Mouse (Mus musculus) thymus, postnatal 0 days (tissue): ENCODE results near the gene Calml4. TPM values are rescaled to one million over a fixed set of nuclear protein-coding genes. Genes with fewer than 3 reads are reported as not detected.
A peak's percentile ranks its signal among the peaks of the same experiment; 100 is the strongest.
"Not testable (repeated sequence)": the region's sequence is repeated elsewhere in the genome, so short reads cannot be mapped to it uniquely, and the experiment has no call there.

ENCODE experiments used
- DNase-seq: peaks from one replicate; pipeline ENCODE4 v3.0.0-alpha.2; 2015; ENCODE audit warnings: low spot score
- polyA plus RNA-seq: library from polyadenylated mRNA; unstranded; fragments of >200 nt; fragmentation: Nextera tagmentation; extraction: Ambion mirVana; gene quantifications from 2 replicates; pipeline ENCODE4 v1.2.1, GENCODE M21; 2015

Gene Calml4
- polyA plus RNA-seq: 5.5 and 5.6 TPM in 2 replicates

DNA sequence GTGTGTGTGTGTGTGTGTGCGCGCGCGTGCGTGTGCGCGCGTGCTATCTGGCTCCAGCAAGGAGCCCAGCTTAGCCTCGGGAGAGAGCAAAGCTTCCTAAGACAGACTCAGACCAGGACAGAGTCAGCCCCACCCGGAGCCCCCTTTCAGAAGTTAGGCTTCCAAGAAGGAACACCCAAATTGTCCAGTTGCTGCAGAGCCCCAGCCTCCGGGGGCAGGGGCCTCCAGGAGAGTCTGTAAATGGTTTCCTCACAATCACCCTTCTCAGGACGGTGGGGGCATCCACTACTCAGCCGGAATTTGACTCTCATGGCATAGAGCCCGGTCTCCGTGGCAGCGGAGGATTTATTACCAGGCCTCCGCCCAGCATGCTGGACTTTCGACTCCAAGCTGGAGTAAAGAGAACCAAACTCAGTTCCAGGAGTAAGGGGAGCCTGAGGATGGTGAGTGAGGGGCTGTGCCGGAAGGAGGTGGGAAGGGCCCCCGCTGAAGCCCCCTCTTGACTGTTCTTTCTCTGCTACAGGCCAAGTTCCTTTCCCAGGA is at the start of gene Calml4:
Calml4 (plus strand) TSS at position 362 of the 543 bp plus-strand sequence.
- no peak for DNase-seq

DNA sequence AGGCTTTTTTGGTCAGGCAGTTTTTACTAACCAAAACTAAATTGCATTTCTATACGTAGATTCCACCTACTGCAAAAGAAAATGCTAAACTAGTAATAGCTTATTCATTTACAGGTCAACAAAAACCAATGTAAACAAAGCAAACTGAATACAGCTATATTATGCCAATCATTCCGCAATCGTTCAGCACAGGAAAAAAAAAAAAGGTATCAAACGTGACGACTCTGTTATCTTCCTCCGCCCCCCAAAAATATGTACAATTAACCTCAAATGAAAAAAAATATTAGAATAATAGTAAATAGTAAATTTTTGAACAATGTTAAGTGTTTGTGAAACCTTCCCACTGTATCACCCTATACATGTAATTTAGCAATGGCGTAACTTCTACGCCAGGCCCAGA is 47.8 kb upstream of the Calml4 start:
- no peak for DNase-seq

DNA sequence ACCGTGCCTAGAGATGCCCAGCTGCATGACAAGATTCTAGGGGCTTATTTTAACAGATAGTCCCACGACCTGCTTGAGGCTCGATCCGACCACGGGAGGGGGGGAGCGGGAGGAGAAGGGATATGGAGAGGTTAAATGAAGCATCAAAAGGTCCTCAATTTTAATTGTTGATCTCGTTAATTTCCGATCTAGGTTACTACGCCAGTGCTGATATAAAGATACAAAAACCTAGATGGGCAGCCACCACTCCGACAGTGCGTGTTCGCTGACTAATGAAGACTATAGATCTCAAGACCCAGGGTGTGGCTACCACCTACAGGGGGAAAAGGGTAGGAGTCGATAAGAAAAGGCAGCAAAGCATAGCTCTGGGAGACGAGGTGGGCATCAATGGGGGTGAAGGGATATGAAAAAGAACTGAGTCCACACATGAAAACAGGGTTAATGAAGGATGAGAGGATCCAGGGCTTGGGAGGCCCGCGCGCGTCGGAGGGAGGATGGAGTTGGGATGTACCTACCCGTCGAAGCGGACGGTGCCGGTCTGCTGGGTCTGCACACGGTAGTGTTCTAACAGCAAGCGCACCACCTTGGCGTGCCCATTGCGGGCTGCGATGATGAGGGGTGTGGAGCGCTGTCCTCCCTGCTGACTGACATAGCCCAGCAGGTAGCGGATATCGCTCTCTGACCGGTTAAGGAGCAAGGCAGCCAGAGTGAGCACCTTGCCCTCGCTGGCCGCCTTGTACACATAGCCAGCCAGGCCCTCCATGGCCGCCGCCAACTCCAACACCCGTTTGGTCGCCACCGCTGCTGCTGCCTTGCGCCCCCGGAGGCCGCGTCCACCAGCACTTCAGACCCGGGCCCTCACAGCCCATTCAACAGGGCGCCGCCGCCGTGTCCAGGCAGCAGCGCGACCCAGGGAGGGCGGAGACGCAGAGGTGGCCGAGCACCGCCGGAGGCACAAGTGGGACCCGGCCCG is 47.1 kb upstream of the Calml4 start:
- peak; percentile 40 for DNase-seq

DNA sequence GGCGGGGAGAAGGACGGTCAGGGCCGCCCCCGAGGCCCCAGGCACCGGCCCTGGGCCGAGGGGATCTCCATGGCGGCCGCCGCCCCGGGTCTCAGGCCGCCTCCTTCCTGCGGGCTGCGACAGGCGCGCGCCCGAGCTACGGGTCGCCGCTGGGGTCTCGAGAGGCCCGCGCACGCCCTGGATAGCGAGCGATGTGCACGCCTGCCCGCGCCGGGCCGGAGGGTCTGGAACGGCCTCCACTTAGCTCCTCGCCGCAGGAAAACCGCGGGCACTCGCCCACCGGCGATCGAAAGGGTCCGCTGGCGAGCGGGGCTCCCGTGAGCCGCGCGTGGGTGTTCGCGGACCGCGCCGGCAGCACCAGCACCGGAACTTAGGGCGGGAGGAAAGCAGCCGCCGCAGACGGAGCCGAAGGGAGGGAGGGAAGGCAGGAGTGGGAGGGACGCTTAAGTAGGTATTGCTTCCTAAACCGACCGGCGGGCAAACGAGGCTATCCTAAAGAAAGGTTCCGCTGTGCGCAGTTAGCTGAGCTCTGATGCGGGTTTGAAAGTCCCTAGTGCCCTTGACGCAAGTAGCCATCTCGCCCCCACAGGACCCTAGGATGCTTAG is 46.3 kb upstream of the Calml4 start, which contains the start of gene Fem1b:
Fem1b (minus strand) TSS at position 419 of the 606 bp plus-strand sequence.
- peak; percentile 93 for DNase-seq

DNA sequence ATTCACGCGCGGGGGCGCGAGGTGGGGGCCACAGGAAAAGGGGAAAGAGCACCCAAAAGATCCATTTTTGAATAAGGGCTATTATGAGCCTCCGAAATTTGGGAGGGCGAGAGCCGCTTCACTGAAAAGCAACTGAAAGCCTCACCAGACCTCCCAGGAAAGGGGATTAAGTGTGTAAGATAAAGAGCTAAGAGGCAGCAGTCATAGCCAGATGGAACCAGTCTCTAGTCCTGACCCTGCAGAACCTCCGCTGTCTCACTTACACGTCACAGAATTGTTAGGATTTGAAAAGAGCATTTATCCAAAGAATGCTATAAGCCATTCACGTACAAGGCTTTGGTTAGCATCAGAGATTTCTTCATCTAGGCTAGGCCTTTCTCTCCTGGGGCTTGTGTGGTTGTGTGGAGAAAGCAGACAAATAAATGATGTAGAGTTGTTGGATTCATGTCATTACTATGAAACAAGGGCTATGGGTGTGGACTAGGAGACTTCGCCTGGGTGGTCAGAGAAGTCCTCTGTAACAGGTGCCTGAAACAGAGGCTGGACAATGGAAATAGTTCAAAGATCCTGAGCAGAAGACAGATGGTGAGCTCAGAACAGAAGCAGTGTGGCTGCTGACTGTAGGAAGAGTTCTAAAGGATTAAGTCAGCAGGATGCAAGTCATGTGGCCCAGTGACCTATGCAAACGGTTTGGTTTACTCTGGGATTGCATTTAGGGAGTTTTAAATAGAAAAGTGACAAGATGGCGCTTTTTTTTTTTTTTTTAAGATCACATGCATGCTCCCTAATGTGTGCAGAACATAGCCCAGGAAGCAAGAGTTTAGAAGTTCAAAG is 45.4 kb upstream of the Calml4 start:
- no peak for DNase-seq

DNA sequence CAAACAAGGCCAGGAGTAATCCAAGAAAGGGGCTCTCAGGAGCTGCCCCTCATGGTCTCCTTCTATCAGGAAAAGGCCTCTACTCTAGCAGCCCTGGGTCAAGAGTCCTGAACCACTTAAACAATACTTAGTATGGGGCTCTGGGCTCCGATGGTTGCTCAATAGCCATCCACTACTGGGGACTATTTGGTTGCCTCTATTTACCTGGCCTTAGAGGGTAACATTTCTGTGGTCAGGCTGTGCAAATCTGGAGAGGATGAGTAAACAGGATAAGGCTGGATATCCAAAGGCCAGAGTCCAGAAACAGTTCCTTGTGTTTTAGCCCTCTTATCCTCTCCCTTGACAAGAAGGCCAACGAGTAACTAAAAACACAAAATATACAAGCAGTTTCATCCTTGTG is 43.1 kb upstream of the Calml4 start:
- no peak for DNase-seq

DNA sequence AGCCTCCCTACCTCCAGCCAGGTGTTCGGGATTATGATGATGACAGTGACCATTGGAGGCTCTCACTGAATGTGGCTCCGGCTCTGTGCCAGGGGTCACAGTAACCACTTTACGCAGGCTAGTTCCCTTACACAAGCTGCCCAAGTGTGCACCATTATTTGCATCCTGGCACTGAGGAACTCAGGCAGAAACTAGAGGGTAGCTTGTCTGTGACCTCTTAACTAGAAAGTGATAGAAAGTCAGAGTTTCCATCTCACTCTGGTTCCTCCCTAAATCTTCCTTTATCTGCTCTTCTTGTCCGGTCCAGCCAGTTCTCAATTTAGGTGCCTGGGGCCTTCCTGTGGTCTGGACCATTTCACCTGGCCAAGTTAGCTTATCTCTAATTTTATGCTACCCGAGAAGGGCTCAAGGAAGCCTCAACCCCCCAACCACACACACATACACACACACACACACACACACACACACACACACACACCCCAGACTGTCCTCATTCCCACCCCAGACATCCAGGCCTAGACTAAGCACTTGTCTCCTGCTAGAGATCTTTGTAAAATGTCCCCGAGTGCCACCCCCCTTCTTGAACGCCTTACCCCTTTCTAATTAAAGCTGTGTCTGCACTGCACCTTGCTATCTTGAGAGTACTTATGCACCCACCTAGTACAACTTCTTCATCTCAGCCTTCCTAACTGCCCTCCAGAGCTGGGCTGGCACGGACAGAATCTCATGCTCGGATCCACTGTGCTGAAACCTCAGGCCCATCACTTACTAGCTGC is 41.4 kb upstream of the Calml4 start:
- DNase-seq: no peak

DNA sequence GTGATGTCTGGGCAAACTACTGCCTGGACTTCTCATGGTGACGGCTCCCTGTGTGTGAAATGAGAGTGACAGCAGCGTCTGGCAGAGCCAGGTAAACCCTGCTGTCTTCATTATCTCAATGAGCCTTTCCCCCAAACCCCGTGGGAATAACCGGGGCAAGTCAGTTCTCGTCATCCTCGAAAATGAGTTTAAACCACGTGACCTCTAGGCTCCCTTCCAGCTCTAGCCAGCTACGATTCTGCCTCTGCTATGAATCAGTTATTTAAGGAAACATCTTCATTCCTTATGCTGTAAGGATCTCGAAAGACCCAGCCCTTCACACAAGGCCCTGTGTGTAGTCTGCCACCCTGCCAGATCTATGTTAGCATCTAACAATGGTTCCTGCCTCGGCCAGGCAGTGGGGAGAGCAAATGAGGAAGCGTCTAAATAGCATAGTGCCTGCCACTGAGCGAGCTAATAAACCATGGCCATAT is 40.7 kb upstream of the Calml4 start:
- DNase-seq: no peak

DNA sequence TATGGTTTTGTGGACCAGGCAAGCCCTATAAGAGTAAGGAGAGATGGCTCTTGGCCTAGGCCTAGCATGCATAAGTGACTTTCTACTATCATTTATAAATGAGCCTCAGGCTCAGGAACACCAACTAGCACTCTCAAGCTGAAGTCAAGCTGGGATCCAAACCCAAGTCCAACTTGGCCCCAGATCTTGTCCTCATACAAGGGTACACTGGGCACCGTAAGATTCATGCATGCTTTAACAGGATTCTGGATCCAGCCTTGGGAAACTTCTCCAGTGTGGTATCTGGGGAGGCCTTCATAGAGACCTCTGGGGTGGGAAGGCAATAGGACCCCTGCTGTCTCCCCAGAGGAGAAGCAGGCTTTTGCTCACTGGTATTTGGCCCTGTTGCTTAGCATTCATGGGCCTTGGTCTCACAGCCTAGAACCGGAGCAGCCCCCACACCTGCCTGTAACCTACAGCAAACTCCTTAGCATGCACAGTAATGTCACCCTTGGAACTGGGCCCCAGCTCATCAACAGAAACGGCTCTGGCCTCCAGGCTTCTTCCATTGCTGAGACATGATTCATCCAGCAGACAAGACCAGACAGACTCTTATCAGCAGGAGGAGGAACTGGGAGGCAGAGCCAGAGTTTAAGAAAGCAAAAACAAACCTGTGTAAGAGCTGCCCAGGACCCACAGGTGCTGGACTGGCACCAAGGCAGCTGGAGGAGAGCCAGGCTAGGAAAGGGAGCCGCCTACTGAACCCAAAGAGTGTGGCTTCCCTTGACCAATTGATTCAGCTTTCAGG is 39.9 kb upstream of the Calml4 start:
- no peak for DNase-seq

DNA sequence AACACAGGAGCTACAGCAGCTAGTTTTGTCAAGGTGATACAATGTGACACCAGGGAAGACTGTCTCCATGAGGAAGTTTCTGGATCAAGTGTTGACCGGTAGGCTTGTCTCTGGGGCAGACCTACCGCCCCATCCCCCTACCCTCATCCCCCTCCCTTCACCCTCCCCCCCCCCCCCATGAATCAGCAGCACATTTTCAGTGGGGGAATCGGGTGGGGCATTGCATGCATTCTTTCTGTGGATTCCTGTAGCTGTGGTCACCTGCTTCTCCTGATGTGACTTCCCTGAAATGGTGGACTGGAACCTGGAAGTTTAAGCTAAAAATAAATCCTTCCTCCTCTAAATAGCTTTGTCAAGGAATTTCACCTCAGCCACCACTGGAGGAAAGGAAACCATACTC is 38.4 kb upstream of the Calml4 start:
- no peak for DNase-seq

DNA sequence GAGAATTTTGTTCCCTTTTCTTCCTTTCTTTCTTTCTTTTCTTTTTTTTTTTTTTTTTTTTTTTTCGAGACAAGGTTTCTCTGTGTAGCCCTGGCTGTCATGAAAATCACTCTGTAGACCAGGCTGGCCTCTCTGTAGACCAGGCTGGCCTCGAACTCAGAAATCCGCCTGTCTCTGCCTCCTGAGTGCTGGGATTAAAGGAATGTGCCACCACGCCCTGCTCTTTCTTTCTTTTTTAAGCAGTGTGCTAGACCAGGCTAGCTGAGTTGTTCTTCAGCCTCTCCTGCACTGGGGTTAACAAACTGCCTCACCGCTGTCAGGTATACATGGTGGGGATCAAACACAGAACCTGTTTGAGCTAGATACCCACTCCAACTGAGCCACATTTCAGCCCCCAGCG is 38.0 kb upstream of the Calml4 start:
- DNase-seq: not testable (repeated sequence)

DNA sequence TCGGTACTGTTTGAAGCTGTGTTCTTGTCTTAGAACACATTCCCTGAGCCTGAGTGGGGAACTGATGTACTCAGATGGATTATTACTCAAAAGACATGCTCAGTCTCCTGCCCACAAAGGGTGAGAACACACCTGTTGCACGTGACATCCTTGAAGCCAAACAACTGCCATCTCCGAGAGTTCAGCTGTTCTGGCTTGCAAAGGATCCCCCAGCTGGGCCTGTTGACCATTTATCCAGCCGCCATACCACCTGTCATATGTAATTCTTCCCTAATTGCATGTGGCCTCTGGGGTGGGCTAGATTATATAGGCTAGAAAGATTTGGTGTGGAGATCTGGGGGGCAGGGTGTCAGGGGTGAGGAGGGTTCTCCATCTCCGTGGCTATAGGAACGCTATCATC is 37.1 kb upstream of the Calml4 start:
- DNase-seq: no peak

DNA sequence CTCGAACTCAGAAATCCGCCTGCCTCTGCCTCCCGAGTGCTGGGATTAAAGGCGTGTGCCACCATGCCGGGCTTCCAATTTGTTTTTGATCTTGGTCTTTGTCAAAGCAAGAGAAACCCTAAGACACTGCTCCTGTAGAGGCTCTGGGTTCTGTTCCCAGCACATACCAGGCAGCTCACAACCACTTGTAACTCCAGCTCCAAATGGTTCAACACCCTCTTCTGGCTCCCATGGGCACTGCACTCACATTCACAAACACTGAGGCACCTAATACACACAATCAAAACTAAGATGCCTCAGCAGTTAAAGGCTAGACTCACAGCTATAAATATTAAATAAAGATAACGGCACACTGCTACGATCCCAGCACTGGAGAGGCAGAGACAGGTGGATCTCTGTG is 36.1 kb upstream of the Calml4 start:
- no peak for DNase-seq

DNA sequence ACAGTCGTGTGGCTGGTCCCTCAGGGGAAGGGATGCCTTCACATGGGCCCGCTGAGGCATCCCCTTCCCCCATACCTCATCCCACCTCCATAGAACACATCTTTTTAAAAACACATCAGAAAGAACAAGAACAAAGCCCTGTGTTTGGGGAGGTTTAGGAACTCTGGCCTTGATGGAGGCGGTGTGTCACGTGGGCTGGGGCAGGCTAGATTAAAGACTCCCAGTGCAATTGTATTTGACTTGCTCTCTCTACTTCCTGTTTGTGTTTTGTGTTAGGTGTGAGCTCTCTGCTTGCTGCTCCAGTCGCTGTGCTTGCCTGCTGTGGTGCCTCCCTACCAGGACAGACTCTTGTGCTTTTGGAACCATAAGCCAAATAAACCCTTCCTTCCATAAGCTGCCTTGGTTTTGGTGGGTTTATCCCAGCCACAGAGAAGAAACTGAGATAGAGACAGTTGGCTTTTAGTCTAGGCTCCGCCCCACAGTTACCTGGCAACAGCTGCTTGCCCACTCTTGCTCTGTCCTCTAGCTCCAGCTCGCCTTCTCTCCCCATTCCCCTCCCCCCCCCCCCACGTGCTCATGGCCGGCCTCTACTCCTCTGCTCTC is 32.0 kb upstream of the Calml4 start:
- peak; percentile 67 for DNase-seq

DNA sequence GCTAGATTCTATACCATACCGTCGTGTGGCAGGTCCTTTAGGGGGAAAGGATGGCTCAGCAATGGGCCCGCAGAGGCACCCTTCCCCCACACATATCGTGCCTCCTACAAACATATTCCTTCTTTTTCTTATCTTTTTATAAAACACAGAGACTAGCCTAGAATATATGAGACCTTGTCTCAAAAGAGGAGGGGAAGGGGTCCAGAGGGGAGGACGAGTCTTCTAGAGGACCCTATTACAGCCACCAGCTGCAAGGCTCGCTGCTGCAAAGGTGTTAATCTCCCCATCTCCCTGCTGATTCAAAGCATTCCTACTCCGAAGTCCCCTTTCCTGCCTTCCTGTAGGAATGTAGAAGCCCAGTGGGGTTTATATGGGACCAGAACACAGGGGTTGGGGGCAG is 31.4 kb upstream of the Calml4 start:
- DNase-seq: no peak

DNA sequence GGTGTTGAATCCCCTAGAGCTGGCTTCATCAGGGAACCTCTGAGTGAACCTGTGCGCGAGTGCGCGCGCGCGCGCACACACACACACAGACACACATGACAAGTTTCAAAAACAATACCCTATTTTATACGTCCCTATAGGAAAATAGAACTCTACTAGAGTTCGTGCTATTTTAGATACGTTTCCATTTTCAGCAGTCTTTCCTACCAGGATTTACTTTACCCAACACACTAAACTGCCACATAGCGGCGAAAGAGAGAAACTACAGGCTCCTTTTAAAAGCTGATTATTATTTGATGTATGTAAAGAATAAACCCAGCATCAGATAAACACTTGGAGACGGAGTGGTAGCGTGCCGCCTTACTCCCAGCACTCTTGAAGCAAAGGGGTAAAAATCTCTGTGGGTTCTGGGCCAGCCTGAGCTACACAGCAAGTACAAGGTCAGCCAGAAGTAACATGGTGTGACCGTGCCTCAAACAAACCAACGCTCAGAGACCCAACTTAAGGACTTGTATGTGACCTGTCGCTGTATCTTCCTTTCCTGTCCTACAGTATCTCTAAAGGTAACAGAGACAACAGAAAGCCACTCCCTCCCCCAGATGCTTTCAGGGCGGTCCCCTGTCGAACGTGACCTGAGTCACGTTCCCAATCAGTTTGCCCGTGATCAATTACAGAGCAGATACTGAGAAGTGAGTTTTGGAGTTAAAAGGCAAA is 29.8 kb upstream of the Calml4 start:
- peak; percentile 53 for DNase-seq

DNA sequence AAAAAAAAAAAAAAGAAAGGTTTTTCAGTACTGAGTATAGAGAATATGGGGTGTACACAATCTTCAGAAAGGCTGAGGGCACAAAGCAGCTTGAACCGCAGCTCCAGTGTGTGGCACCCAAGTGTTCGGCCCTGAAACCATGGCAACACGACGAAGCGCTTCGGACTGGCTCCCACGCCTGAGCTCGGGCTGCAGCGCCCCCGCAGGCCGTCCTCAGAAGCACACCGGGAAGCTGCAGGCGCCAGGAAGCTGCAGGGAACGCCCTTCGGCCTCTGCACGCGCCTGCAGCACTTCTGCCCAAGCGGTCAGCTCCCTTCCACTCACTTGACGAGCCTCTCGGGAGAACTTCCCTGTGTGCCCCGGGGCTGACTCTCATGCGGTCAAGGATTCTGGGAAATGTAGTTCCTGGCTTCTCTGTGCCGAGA is 29.2 kb upstream of the Calml4 start:
- peak; percentile 92 for DNase-seq

DNA sequence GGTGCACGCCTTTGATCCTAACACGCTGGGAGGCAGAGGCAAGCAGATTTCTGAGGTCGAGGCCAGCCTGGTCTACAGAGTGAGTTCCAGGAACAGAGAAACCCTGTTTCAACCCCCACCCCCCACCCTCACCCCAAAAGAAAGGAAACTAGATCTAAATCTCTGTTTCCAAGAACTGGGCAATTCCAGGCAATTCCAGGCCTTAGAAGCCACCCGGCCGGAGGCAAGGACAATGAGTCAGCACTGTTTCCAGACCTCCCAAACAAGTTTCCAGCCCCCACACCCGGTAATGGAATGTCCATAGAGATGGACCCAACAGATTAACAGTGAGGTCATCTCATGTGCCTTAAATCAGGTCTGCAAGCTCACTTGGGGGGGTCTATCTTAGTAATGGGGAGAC is 28.0 kb upstream of the Calml4 start:
- no peak for DNase-seq
